Mouse (Mus musculus): ENCODE measurements around the gene Dennd2c. TPM values are rescaled to one million over a fixed set of nuclear protein-coding genes. Genes with fewer than 3 reads are reported as not detected.

The Dennd2c gene
- polyA plus RNA-seq, 1 experiment, result 1.9 TPM

DNA sequence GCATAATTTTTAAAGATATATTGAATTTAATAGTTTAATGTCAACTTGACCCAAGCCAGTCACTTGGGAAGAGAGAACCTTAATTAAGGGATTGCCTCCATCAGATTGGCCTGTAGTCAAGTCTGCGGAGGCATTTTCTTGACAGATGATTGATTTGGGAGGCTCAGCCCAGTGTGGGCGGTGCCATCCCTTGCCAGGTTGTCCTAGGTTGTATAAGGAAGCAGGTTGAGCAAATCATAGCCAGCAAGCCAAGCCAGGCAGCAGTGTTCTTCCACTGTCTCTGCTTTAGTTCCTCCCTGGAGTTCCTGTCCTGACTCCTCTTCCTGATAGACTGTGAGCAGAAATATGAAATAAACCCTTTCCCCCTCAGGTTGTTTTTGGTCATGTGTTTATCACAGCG is 21.2 kb downstream of the Dennd2c start:
- Histone ChIP-seq H3K36me3 (ENCODE audit: control insufficient read depth, insufficient read depth) (no peaks in the 10 kb centered on the region), H3K27me3 (ENCODE audit: control insufficient read depth, insufficient read depth, insufficient read length) (no peaks in the 10 kb centered on the region), H3K4me3 (ENCODE audit: insufficient read depth, poor library complexity, severe bottlenecking) (no peak overlapping the region), H3K79me3 (ENCODE audit: low read depth) (no peaks in the 10 kb centered on the region), H3ac (ENCODE audit: control insufficient read depth, insufficient read length, low read depth) (no peak overlapping the region), H3K79me2 (ENCODE audit: control insufficient read depth, insufficient read depth) (no peaks in the 10 kb centered on the region)
- no peak for TF ChIP-seq CTCF (IDR thresholded peaks at IDR 0.05; ENCODE audit: control insufficient read depth, insufficient read depth, insufficient read length)
- no peak for TF ChIP-seq USF1 (IDR thresholded peaks at IDR 0.05; ENCODE audit: low read depth)
- no peak for TF ChIP-seq CEBPB (IDR thresholded peaks at IDR 0.05; ENCODE audit: low read depth)
- TF ChIP-seq MYOD1 (IDR thresholded peaks at IDR 0.05; ENCODE audit: control insufficient read depth, insufficient read length, low read depth), result no peak

DNA sequence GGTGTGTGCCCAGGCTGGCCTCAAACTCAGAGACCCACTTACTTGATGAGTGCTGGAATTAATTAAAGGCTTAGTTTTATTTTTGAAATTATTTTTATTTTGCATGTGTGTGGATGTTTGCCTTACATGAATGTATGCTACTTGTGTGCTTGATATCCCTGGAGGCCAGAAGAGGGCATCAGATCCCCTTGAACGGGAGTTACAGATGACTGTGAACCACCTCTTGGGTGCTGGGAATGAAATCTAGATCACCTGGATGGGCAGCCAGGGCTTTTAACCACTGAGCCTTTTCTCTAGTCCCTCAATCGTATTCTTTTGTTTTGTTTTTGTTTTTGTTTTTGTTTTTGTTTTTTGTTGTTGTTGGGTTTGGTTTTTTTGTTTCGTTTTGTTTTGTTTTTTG is 23.7 kb downstream of the Dennd2c start:
- no peaks in the 10 kb centered on the region for H3K27me3 ChIP-seq (ENCODE audit: control insufficient read depth, insufficient read depth, insufficient read length)
- no peak overlapping the region for H3K4me3 ChIP-seq (ENCODE audit: insufficient read depth, poor library complexity, severe bottlenecking)
- H3ac ChIP-seq (ENCODE audit: control insufficient read depth, insufficient read length, low read depth), result no peak overlapping the region
- no peaks in the 10 kb centered on the region for H3K36me3 ChIP-seq (ENCODE audit: control insufficient read depth, insufficient read depth)
- H3K79me3 ChIP-seq (ENCODE audit: low read depth), result no peaks in the 10 kb centered on the region
- H3K79me2 ChIP-seq (ENCODE audit: control insufficient read depth, insufficient read depth), result no peaks in the 10 kb centered on the region
- TF ChIP-seq FOSL1 (IDR thresholded peaks at IDR 0.05; ENCODE audit: insufficient read depth, low read length, poor library complexity, severe bottlenecking) (no peak), CEBPB (IDR thresholded peaks at IDR 0.05; ENCODE audit: low read depth) (no peak), CTCF (IDR thresholded peaks at IDR 0.05; ENCODE audit: control insufficient read depth, insufficient read depth, insufficient read length) (no peak), USF1 (IDR thresholded peaks at IDR 0.05; ENCODE audit: low read depth) (no peak), MYOG (IDR thresholded peaks at IDR 0.05; ENCODE audit: control insufficient read depth, extremely low read depth, insufficient read length) (no peak), MAX (IDR thresholded peaks at IDR 0.05) (no peak), MYOD1 (IDR thresholded peaks at IDR 0.05; ENCODE audit: control insufficient read depth, insufficient read length, low read depth) (no peak)

DNA sequence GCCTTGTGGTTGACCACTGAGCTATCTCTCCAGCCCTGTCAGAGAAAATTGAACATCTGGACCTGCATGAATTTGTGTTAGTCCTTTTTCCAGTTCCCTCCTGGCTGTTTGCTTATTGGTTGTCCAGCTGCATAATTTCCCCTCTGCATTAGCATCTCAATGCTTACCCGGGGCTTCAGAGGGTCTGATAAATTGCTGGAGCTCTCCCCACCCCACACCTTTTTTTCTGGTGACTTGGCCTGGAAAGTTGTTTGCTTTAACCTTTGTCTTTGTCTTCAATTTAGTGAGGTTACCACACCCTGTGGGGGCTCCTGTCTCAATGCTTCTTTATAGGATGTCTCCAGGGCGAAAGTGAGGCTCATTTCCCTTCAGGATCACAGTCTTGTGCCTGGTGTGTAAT is 24.8 kb downstream of the Dennd2c start:
- Histone ChIP-seq H3K36me3 (ENCODE audit: control insufficient read depth, insufficient read depth) (no peaks in the 10 kb centered on the region), H3ac (ENCODE audit: control insufficient read depth, insufficient read length, low read depth) (no peak overlapping the region), H3K79me2 (ENCODE audit: control insufficient read depth, insufficient read depth) (no peaks in the 10 kb centered on the region), H3K4me3 (ENCODE audit: insufficient read depth, poor library complexity, severe bottlenecking) (no peak overlapping the region), H3K79me3 (ENCODE audit: low read depth) (no peaks in the 10 kb centered on the region), H3K27me3 (ENCODE audit: control insufficient read depth, insufficient read depth, insufficient read length) (no peaks in the 10 kb centered on the region)
- TF ChIP-seq USF1 (IDR thresholded peaks at IDR 0.05; ENCODE audit: low read depth) (no peak), MAX (IDR thresholded peaks at IDR 0.05) (no peak), CEBPB (IDR thresholded peaks at IDR 0.05; ENCODE audit: low read depth) (no peak), FOSL1 (IDR thresholded peaks at IDR 0.05; ENCODE audit: insufficient read depth, low read length, poor library complexity, severe bottlenecking) (no peak), MYOG (IDR thresholded peaks at IDR 0.05; ENCODE audit: control insufficient read depth, extremely low read depth, insufficient read length) (no peak), MYOD1 (IDR thresholded peaks at IDR 0.05; ENCODE audit: control insufficient read depth, insufficient read length, low read depth) (no peak), CTCF (IDR thresholded peaks at IDR 0.05; ENCODE audit: control insufficient read depth, insufficient read depth, insufficient read length) (no peak)

DNA sequence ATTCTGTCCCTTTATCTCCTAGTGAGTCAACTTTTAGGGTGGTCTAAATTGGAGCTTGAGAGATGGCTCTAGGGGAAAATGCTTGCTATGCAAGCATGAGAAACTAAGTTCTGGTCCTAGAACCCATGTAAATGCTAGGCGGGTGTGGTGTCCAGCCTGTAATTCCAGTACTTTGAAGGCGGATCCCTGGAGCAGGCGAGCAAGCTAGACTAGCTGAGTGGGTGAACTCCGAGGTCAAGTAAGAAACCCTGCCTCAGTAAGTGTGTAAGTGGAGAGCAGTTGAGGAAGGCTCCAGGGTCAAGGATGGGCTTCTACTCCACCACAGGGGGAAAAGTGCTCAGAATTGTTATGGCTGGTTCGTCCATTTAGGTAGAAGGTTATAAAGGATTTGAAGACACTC is 25.3 kb downstream of the Dennd2c start:
- TF ChIP-seq MYOG (IDR thresholded peaks at IDR 0.05; ENCODE audit: control insufficient read depth, extremely low read depth, insufficient read length) (no peak), USF1 (IDR thresholded peaks at IDR 0.05; ENCODE audit: low read depth) (no peak), MAX (IDR thresholded peaks at IDR 0.05) (no peak), CEBPB (IDR thresholded peaks at IDR 0.05; ENCODE audit: low read depth) (no peak), CTCF (IDR thresholded peaks at IDR 0.05; ENCODE audit: control insufficient read depth, insufficient read depth, insufficient read length) (no peak), FOSL1 (IDR thresholded peaks at IDR 0.05; ENCODE audit: insufficient read depth, low read length, poor library complexity, severe bottlenecking) (no peak), MYOD1 (IDR thresholded peaks at IDR 0.05; ENCODE audit: control insufficient read depth, insufficient read length, low read depth) (no peak)
- Histone ChIP-seq H3K36me3 (ENCODE audit: control insufficient read depth, insufficient read depth) (no peaks in the 10 kb centered on the region), H3ac (ENCODE audit: control insufficient read depth, insufficient read length, low read depth) (no peak overlapping the region), H3K79me2 (ENCODE audit: control insufficient read depth, insufficient read depth) (no peaks in the 10 kb centered on the region), H3K79me3 (ENCODE audit: low read depth) (no peaks in the 10 kb centered on the region), H3K27me3 (ENCODE audit: control insufficient read depth, insufficient read depth, insufficient read length) (no peaks in the 10 kb centered on the region), H3K4me3 (ENCODE audit: insufficient read depth, poor library complexity, severe bottlenecking) (no peak overlapping the region)

DNA sequence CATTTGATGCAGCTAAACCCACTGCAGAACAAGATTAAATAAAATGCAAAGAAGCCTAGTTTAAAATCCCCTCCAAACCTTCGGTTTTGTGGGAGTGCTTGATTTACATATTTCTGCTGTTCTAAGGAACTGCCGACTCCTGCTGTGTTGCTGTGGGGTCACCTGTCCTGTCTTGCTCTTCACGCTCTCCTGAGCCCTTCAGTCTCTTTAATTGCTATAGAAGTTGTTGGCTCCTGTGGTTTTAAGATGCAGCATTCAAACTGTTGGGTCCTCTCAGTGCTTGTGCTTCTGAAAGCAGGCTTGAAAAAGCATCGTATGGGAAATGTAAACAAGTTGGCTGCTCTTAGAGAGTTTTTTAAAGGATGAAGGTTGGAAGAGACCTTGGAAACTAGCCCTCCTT is 25.8 kb downstream of the Dennd2c start:
- Histone ChIP-seq H3K79me2 (ENCODE audit: control insufficient read depth, insufficient read depth) (no peaks in the 10 kb centered on the region), H3K79me3 (ENCODE audit: low read depth) (no peaks in the 10 kb centered on the region), H3ac (ENCODE audit: control insufficient read depth, insufficient read length, low read depth) (no peak overlapping the region), H3K4me3 (ENCODE audit: insufficient read depth, poor library complexity, severe bottlenecking) (no peak overlapping the region), H3K36me3 (ENCODE audit: control insufficient read depth, insufficient read depth) (no peaks in the 10 kb centered on the region), H3K27me3 (ENCODE audit: control insufficient read depth, insufficient read depth, insufficient read length) (no peaks in the 10 kb centered on the region)
- no peak for TF ChIP-seq USF1 (IDR thresholded peaks at IDR 0.05; ENCODE audit: low read depth)
- TF ChIP-seq CEBPB (IDR thresholded peaks at IDR 0.05; ENCODE audit: low read depth), result no peak
- no peak for TF ChIP-seq MAX (IDR thresholded peaks at IDR 0.05)
- no peak for TF ChIP-seq FOSL1 (IDR thresholded peaks at IDR 0.05; ENCODE audit: insufficient read depth, low read length, poor library complexity, severe bottlenecking)
- TF ChIP-seq CTCF (IDR thresholded peaks at IDR 0.05; ENCODE audit: control insufficient read depth, insufficient read depth, insufficient read length), result no peak
- TF ChIP-seq MYOD1 (IDR thresholded peaks at IDR 0.05; ENCODE audit: control insufficient read depth, insufficient read length, low read depth), result no peak
- TF ChIP-seq MYOG (IDR thresholded peaks at IDR 0.05; ENCODE audit: control insufficient read depth, extremely low read depth, insufficient read length), result no peak

Data from C2C12 (cell line).